Mouse (Mus musculus): ENCODE results near the gene Gna14. TPM values are rescaled to one million over a fixed set of nuclear protein-coding genes. Genes with fewer than 3 reads are reported as not detected.

The Gna14 gene
- polyA plus RNA-seq, 1 experiment from 2014 or later, result 0.78 TPM

DNA sequence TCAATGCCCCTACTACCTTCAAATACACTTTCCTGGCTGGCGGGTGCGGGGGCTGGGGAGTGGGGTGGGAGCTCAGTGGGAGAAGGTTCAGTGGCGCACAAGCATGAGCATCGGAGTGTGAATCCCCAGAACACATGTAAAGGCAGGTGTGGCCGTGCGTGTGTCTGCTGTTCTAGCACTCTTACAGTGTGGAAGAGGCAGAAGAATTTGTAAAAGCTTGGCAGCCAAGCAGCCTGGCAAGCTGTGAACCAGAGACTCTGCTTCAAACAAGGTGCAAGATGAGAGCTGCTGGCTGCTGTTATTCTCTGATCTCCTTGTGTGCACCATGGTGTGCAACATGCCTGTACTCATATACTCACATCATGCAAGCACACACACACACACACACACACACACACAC is 11.1 kb downstream of the Gna14 start:
- no peak overlapping the region for H3K27ac ChIP-seq
- H3K36me3 ChIP-seq (replicated peaks; ENCODE audit: control insufficient read depth, insufficient read depth), result no peaks in the 10 kb centered on the region
- H3K4me3 ChIP-seq (replicated peaks; ENCODE audit: low read length), result no peak overlapping the region
- no peaks in the 10 kb centered on the region for H3K27me3 ChIP-seq (ENCODE audit: control insufficient read depth, insufficient read depth, low read length)
- no peak overlapping the region for H3K4me2 ChIP-seq (replicated peaks)
- no peaks in the 10 kb centered on the region for H3K9me3 ChIP-seq (ENCODE audit: control insufficient read depth, low read length)
- DNase-seq (ENCODE audit: low spot score) (no peak), ATAC-seq (ENCODE audit: low FRiP score) (no peak)
- 88% methylated on average over 6 of the region's 6 CpGs for WGBS
- no peaks in the 10 kb centered on the region for H3K4me1 ChIP-seq (replicated peaks; ENCODE audit: control insufficient read depth, insufficient read depth, low read length)
- H3K9ac ChIP-seq, result no peak overlapping the region

DNA sequence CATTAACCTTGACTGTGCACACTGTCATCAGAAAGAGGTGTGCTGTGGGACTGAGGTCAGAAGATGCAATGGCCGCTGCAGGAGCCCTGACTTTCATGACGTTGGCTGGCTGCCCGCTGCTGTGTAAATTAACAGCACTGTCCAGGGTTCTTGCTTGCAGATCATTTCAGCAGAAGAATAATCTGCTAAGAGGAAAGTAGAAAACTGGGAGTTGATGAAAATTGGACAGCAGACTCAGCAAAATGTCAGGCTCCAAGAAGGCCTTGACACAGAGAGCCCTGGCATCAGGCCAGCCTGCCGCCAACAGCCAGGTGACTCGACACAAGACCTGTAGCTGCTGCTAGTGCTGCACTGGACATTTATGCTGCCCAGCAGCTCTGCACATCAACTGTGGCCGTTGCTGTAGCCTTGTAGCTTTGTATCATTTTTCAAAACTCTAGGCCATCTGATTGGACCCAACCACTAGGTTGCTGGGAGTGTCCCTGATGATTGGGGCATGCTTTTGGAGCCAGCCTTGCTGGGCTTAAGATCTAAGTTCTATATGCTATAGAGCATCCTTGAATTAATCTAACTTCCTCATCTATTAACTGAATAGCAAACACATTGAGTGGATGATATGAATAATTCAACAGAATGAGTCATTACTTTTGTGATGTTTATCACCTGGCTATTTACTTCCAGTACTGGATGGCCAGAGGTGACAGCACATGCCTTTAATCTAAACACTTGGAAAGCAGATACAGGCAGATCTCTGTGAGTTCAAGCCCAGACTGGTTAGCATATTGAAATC is 12.5 kb downstream of the Gna14 start:
- DNase-seq (ENCODE audit: low spot score) (no peak), ATAC-seq (ENCODE audit: low FRiP score) (no peak)
- Histone ChIP-seq H3K27me3 (ENCODE audit: control insufficient read depth, insufficient read depth, low read length) (no peaks in the 10 kb centered on the region), H3K9me3 (ENCODE audit: control insufficient read depth, low read length) (no peaks in the 10 kb centered on the region), H3K9ac (no peak overlapping the region), H3K27ac (no peak overlapping the region), H3K4me1 (replicated peaks; ENCODE audit: control insufficient read depth, insufficient read depth, low read length) (no peaks in the 10 kb centered on the region), H3K4me2 (replicated peaks) (no peak overlapping the region), H3K36me3 (replicated peaks; ENCODE audit: control insufficient read depth, insufficient read depth) (no peaks in the 10 kb centered on the region), H3K4me3 (replicated peaks; ENCODE audit: low read length) (no peak overlapping the region)
- WGBS, result 79% methylated on average over 6 of the region's 6 CpGs

DNA sequence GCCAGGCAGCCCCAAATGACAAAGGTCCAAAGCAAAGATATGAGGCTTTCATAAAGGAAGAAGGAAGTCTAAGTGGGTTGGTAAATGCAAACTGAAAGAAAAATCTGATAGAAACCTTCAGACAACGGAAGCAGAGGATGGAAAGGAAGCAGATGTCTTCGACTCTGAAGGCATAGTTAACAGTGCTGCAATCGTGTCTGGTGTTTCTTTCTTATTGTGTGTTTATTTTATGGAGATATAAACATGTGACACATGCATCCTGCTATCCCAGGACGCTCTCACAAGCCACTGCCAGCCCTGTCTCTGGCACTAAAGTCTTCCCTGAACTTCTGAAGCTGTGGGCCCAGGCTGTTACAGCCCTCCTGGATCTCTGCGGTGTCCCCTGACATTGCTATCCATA is 13.2 kb downstream of the Gna14 start:
- Histone ChIP-seq H3K4me1 (replicated peaks; ENCODE audit: control insufficient read depth, insufficient read depth, low read length) (no peaks in the 10 kb centered on the region), H3K9me3 (ENCODE audit: control insufficient read depth, low read length) (no peaks in the 10 kb centered on the region), H3K9ac (no peak overlapping the region), H3K4me2 (replicated peaks) (no peak overlapping the region), H3K36me3 (replicated peaks; ENCODE audit: control insufficient read depth, insufficient read depth) (no peaks in the 10 kb centered on the region), H3K27me3 (ENCODE audit: control insufficient read depth, insufficient read depth, low read length) (no peaks in the 10 kb centered on the region), H3K27ac (no peak overlapping the region), H3K4me3 (replicated peaks; ENCODE audit: low read length) (no peak overlapping the region)
- no peak for ATAC-seq (ENCODE audit: low FRiP score)
- WGBS, result 85% methylated on average over 5 of the region's 5 CpGs
- DNase-seq (ENCODE audit: low spot score), result no peak

DNA sequence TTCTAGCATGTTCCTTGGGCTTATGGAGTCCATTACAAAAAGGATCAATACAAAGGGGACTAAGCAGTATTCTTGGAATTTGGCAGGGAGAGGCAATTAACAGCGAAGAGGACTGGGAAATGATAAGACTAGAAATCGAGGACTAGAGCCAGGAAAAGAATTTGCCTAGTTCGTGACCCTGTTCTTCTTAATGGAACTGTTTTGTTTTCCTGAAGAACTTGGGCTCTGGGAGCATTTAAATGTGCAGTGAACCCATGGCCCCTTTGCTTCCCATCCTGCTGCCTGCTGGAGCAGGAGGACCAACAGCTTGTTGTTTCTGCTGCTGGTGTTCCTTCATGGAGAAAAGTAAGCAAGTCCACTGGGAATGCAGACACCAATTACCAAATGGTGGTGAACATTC is 15.3 kb downstream of the Gna14 start:
- Histone ChIP-seq H3K9ac (no peak overlapping the region), H3K27ac (no peak overlapping the region), H3K9me3 (ENCODE audit: control insufficient read depth, low read length) (no peaks in the 10 kb centered on the region), H3K36me3 (replicated peaks; ENCODE audit: control insufficient read depth, insufficient read depth) (no peaks in the 10 kb centered on the region), H3K27me3 (ENCODE audit: control insufficient read depth, insufficient read depth, low read length) (no peaks in the 10 kb centered on the region), H3K4me2 (replicated peaks) (no peak overlapping the region), H3K4me1 (replicated peaks; ENCODE audit: control insufficient read depth, insufficient read depth, low read length) (no peaks in the 10 kb centered on the region), H3K4me3 (replicated peaks; ENCODE audit: low read length) (no peak overlapping the region)
- DNase-seq (ENCODE audit: low spot score) (no peak), ATAC-seq (ENCODE audit: low FRiP score) (no peak)
- 71% methylated on average over 3 of the region's 3 CpGs for WGBS

DNA sequence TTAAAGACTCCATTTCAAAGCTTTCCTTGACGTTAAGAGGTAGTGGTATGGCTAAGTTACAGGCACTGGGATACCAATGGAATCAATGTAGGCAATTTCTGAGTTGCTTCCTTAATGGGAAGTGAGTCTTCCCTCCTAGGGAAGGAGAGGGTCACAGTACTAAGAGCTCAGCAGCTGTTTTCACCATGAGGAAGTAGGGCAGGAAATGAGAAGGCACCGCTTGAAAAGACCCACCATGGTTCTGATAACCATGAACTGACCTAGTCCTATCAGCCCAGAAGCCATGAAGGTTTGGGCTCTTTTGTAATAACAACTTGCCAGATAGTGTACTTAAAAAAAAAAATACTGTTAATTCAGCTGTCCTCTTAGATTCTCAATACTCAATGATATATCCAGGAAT is 20.6 kb downstream of the Gna14 start:
- no peak overlapping the region for H3K27ac ChIP-seq
- ATAC-seq (ENCODE audit: low FRiP score) (no peak), DNase-seq (ENCODE audit: low spot score) (no peak)
- H3K4me3 ChIP-seq (replicated peaks; ENCODE audit: low read length), result no peak overlapping the region
- H3K4me1 ChIP-seq (replicated peaks; ENCODE audit: control insufficient read depth, insufficient read depth, low read length), result no peaks in the 10 kb centered on the region
- H3K9ac ChIP-seq, result no peak overlapping the region
- no peaks in the 10 kb centered on the region for H3K27me3 ChIP-seq (ENCODE audit: control insufficient read depth, insufficient read depth, low read length)
- WGBS, result 79% methylated on average over 2 of the region's 2 CpGs
- H3K9me3 ChIP-seq (ENCODE audit: control insufficient read depth, low read length), result no peaks in the 10 kb centered on the region
- H3K4me2 ChIP-seq (replicated peaks), result no peak overlapping the region
- no peaks in the 10 kb centered on the region for H3K36me3 ChIP-seq (replicated peaks; ENCODE audit: control insufficient read depth, insufficient read depth)

DNA sequence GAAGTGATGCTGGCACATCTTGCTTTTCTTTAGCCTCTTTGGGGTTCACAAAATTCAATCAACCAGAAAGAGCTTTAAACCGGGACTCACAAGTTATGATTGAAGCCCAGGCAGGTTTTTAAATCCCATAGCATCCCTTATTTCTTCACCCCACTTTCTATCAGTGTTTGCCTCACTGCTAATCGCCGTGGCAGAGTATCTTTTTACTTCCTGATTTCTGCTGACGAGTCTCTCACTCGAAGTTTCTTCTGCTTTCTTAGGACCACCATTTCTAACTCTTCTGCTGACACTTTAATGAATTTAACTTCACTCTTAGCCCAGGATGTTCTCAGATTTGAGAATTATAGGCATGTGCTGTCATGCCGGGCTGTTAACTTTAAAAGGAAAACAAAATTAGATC is 21.6 kb downstream of the Gna14 start:
- no peak overlapping the region for H3K9ac ChIP-seq
- no peak overlapping the region for H3K4me2 ChIP-seq (replicated peaks)
- H3K27me3 ChIP-seq (ENCODE audit: control insufficient read depth, insufficient read depth, low read length), result no peaks in the 10 kb centered on the region
- no peak for DNase-seq (ENCODE audit: low spot score)
- no peak for ATAC-seq (ENCODE audit: low FRiP score)
- H3K4me3 ChIP-seq (replicated peaks; ENCODE audit: low read length), result no peak overlapping the region
- H3K27ac ChIP-seq, result no peak overlapping the region
- no peaks in the 10 kb centered on the region for H3K4me1 ChIP-seq (replicated peaks; ENCODE audit: control insufficient read depth, insufficient read depth, low read length)
- H3K36me3 ChIP-seq (replicated peaks; ENCODE audit: control insufficient read depth, insufficient read depth), result no peaks in the 10 kb centered on the region
- WGBS, result 85% methylated on average over 6 of the region's 6 CpGs
- no peaks in the 10 kb centered on the region for H3K9me3 ChIP-seq (ENCODE audit: control insufficient read depth, low read length)

DNA sequence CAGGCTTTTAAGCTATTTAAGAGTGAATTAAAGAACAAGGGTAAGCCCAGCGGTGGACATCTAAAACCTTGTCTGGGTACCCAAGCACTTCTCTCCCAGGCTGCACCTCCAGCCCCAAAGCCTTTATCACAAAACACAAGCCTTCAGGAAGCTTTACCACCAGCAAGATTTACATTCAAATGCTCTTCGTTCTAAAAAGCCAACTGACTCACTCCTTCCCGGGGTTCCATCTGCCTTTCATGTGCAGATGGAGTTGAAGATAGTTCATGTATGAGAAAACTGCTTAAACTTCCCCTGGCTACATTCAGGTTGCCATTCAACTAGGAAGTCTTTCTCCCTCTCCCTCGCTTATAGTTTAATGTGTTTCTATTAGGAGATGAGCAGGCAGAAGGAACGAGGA is 23.8 kb downstream of the Gna14 start:
- Histone ChIP-seq H3K27ac (no peak overlapping the region), H3K4me1 (replicated peaks; ENCODE audit: control insufficient read depth, insufficient read depth, low read length) (no peaks in the 10 kb centered on the region), H3K27me3 (ENCODE audit: control insufficient read depth, insufficient read depth, low read length) (no peaks in the 10 kb centered on the region), H3K4me3 (replicated peaks; ENCODE audit: low read length) (no peak overlapping the region), H3K9ac (no peak overlapping the region), H3K4me2 (replicated peaks) (no peak overlapping the region), H3K36me3 (replicated peaks; ENCODE audit: control insufficient read depth, insufficient read depth) (no peaks in the 10 kb centered on the region), H3K9me3 (ENCODE audit: control insufficient read depth, low read length) (no peaks in the 10 kb centered on the region)
- ATAC-seq (ENCODE audit: low FRiP score) (no peak), DNase-seq (ENCODE audit: low spot score) (no peak)
- 35% methylated on average over 5 of the region's 5 CpGs for WGBS

DNA sequence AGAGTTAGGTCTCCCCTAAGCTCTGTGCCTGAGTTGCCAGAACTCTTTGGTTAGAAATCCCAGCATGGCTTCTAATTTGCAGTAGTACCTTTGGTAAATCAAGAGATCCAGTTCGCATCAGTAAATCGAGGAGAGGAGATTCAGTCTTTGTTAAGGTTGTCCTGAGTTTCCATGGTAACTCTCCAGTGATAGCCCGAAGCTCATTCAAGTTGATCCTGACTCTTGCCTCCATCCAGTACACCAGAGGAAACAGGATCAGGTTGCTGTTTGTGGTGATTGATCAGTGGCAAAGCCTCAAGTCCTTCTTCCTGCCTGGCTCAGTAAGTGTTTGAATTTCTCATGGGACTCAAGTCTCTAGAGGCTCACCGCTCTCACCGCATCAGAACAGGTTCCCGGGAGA is 24.7 kb downstream of the Gna14 start:
- Histone ChIP-seq H3K27me3 (ENCODE audit: control insufficient read depth, insufficient read depth, low read length) (no peaks in the 10 kb centered on the region), H3K9ac (no peak overlapping the region), H3K4me1 (replicated peaks; ENCODE audit: control insufficient read depth, insufficient read depth, low read length) (no peaks in the 10 kb centered on the region), H3K4me2 (replicated peaks) (no peak overlapping the region), H3K27ac (no peak overlapping the region), H3K4me3 (replicated peaks; ENCODE audit: low read length) (no peak overlapping the region), H3K36me3 (replicated peaks; ENCODE audit: control insufficient read depth, insufficient read depth) (no peaks in the 10 kb centered on the region), H3K9me3 (ENCODE audit: control insufficient read depth, low read length) (no peaks in the 10 kb centered on the region)
- ATAC-seq (ENCODE audit: low FRiP score) (no peak), DNase-seq (ENCODE audit: low spot score) (no peak)
- WGBS, result 53% methylated on average over 6 of the region's 6 CpGs

DNA sequence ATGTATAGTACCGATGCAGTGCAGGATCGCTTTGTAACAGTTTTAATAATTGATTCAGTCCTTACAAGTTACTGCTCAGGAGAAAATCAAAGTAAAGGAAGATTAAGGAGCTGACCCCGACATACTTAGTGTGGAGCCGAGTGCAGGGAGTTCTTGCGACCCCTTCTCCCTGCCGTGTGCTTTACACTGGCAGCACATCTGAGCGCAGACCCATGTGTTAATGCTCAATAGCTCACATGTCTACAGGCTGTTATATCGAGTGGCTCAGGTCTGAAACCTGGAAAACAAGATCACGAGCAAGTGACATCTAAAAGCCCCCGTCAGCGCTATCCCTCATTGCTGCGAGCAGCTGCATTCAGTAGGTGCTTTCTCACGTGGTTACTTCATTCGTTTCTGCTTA is 25.3 kb downstream of the Gna14 start:
- no peaks in the 10 kb centered on the region for H3K27me3 ChIP-seq (ENCODE audit: control insufficient read depth, insufficient read depth, low read length)
- H3K9me3 ChIP-seq (ENCODE audit: control insufficient read depth, low read length), result no peaks in the 10 kb centered on the region
- WGBS, result 86% methylated on average over 14 of the region's 14 CpGs
- H3K4me1 ChIP-seq (replicated peaks; ENCODE audit: control insufficient read depth, insufficient read depth, low read length), result no peaks in the 10 kb centered on the region
- DNase-seq (ENCODE audit: low spot score) (no peak), ATAC-seq (ENCODE audit: low FRiP score) (no peak)
- H3K36me3 ChIP-seq (replicated peaks; ENCODE audit: control insufficient read depth, insufficient read depth), result no peaks in the 10 kb centered on the region
- no peak overlapping the region for H3K4me3 ChIP-seq (replicated peaks; ENCODE audit: low read length)
- no peak overlapping the region for H3K9ac ChIP-seq
- H3K4me2 ChIP-seq (replicated peaks), result no peak overlapping the region
- no peak overlapping the region for H3K27ac ChIP-seq

DNA sequence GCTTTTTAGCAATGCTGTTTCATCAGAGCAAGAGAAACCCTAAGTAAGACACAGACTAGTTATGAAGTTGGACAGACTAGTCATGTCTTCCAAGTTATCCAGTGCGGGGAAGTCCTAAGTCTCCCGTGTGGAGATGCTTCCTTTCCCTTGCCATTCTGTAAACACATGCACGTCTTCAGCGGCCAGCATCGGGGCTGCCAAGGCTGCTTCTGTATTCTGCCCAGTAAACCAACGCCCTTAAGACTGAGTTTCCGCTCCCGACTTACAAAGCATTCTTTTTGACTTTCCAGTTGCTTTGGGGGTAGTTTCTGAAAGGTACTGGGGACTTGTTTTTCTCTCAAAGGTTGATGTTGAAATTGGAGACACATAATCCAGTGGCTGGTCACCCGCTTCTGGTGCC is 26.9 kb downstream of the Gna14 start:
- ATAC-seq (ENCODE audit: low FRiP score) (no peak), DNase-seq (ENCODE audit: low spot score) (no peak)
- H3K36me3 ChIP-seq (replicated peaks; ENCODE audit: control insufficient read depth, insufficient read depth), result no peaks in the 10 kb centered on the region
- no peak overlapping the region for H3K27ac ChIP-seq
- H3K4me3 ChIP-seq (replicated peaks; ENCODE audit: low read length), result no peak overlapping the region
- H3K4me2 ChIP-seq (replicated peaks), result no peak overlapping the region
- H3K9ac ChIP-seq, result no peak overlapping the region
- WGBS, result 88% methylated on average over 9 of the region's 9 CpGs
- no peaks in the 10 kb centered on the region for H3K4me1 ChIP-seq (replicated peaks; ENCODE audit: control insufficient read depth, insufficient read depth, low read length)
- no peaks in the 10 kb centered on the region for H3K9me3 ChIP-seq (ENCODE audit: control insufficient read depth, low read length)
- no peaks in the 10 kb centered on the region for H3K27me3 ChIP-seq (ENCODE audit: control insufficient read depth, insufficient read depth, low read length)

Data from hindbrain, embryonic 14.5 days (tissue).